Mouse (Mus musculus) cerebellum, adult 8-10 months (tissue): ENCODE results near the gene Sdf2.
"Not testable (repeated sequence)": the region's sequence is repeated elsewhere in the genome, so short reads cannot be mapped to it uniquely, and the experiment has no call there.

Source experiments
- DNase-seq: peaks from one replicate; pipeline ENCODE4 v3.0.0; 2022

Sdf2 gene

DNA sequence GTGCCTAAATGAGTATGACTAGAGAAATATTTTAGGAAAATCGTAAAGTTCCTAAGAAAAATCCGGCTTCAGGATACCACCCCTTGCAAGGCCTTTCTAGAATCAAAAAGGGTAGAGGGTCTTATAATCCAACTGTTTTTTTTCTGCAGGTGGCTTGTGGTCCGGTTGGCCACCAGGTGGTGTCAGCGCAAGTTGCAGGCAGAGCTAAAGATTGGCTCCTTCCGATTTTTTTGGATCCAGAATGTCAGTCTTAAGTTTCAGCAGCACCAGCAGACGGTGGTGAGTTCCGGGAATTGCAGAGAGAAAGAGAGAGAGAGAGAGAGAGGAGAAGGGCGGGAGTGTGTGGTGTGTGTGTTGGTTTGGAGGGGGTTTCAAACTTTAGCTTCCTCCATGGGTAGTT, 17.0 kb downstream of the Sdf2 start:
- DNase-seq, result peak; percentile 31

DNA sequence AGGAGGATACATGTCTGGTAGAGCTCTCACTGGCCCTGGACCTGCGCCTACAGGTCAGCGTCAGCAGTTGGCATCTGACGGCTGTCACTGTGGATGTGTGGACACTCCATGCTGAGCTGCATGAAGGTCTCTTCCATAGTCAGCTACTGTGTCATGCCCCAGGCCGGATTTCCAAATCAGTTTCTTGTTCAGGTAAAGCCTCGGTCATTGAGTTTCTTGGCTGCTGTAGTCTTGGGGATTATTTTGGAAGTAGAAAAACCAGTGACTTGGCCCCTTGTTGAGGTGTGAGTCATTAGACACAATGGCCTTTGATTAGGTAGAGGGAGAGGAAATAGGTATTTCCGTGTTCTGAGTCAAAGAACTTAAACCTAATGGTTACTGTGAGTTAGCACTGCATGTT, 20.0 kb downstream of the Sdf2 start:
- no peak for DNase-seq

DNA sequence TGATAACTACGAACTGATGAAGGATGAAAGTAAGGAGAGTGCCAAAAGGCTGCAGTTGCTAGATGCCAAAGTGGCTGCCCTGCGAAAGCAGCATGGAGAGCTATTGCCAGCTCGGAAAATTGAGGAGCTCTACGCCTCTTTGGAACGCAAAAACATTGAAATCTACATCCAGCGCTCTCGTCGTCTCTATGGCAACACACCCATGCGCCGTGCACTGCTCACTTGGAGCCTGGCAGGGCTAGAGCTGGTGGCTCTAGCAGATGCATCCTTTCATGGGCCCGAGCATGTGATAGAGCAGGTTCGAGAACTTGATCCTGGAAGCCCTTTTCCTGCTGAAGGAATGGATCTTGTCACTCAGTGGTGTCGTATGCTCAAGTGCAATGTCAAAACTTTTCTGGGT, 26.4 kb downstream of the Sdf2 start:
- DNase-seq, result no peak

DNA sequence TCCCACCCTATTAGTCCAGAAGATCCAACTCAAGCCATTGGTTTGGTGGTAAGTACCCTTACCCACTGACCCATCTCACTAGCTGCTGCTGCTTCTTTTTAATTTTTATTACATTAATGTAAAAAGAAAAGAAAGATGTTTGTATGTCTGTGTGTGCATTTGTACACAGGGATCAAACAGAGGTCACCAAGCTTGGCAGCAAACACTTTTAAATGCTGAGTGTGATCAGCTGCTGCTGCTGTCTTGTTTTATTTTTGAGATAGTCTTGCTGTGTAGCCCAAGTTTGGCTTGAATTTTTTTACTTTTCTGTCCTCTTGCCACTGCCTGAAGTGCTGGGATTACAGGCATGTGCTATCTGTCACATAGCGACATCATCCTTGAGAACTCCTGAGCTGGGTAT, 30.1 kb downstream of the Sdf2 start:
- DNase-seq, result no peak

DNA sequence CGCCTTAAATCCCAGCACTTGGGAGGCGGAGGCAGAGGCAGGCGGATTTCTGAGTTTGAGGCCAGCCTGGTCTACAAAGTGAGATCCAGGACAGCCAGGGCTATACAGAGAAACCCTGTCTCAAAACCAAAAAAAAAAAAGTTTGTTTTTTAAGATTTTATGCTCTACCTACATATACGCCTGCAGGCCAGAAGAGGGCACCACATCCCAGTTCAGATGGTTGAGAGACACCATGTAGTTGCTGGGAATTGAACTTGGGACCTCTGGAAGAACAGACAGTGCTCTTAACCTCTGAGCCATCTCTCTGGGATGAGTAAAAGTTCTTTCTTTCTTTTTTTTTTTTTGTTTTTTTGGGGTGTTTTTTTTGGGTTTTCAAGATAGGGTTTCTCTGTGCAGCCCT, 30.6 kb downstream of the Sdf2 start:
- DNase-seq, result not testable (repeated sequence)

DNA sequence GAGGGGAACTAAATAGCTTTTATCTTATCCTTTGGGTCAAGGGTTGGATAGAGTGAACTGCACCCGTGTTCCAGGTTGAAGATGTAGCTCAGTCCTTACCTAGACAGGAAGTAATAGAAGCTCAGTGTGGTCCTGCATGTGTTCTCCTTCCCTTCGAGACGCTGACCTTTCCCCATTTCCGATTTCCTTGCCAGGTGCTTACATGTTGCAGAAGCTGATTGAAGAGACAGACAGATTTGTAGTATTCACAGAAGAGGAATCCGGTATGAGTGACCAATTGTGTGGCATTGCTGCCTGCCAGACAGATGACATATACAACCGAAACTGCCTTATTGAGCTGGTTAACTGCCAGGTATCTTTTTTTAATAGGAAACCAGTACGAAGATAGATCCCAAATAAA, 33.3 kb downstream of the Sdf2 start:
- DNase-seq, result no peak

DNA sequence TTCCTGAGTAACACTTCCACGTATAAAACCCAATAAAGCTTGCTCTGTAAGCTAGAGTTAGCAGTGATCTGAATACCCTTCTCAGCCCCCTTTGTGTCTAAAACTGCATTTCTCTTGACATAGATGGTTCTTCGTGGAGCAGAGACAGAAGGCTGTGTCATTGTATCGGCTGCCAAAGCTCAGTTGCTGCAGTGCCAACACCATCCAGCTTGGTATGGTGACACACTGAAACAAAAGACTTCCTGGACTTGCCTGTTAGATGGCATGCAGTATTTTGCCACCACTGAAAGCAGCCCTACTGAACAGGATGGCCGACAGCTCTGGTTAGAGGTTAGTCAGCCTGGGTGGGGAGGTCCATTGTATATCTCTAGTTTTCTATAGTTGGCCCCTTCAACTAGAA, 34.0 kb downstream of the Sdf2 start:
- DNase-seq, result no peak

DNA sequence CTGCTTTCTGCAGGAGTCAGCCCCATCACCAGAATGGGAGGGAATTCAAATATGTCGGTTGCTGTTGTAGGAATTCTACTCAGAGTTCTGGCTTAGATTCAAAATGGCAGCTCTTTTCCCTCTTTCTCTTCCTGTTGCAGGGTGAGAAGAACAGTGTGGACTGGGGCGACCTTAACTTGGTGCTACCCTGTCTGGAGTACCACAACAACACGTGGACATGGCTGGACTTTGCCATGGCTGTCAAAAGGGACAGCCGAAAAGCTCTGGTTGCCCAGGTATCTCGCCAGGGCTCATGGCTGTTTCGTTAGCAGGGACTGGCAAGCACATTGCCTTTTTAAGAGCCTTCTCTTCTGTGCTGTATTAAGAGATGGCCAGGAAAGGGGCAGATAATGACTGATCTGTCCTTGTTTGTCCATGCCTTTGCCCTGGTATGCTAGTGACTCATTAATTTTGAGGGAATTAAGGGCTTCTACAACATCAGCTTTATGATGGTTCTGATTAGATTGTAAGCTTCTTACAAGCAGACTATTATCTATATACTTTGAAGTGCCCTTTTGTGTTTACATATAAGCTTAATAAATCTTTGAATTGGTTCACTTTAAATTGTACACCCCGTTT, 43.7 kb downstream of the Sdf2 start:
- no peak for DNase-seq

DNA sequence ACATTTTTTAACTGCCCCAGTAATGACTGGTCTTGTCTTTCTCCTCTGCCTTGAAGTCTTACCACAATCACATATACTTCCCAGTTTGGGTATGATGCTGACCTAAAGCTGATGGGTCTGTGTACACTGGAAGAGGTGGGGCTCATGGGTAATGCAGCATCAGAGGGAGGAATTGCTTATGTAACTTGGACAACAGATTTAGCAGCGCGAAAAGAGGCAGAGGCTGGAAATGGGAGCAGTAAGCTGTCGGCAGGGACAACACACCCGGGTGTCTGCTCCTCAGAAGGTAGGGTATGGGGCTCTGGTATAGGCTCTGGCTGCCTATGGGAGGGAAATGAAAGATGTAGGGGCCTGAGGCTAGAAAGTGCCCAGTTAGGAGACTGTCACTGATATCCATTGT, 45.1 kb downstream of the Sdf2 start, which contains the start of gene BC030499:
Gene BC030499 (plus strand): TSS at position 188 of the 400 bp plus-strand sequence.
- no peak for DNase-seq

DNA sequence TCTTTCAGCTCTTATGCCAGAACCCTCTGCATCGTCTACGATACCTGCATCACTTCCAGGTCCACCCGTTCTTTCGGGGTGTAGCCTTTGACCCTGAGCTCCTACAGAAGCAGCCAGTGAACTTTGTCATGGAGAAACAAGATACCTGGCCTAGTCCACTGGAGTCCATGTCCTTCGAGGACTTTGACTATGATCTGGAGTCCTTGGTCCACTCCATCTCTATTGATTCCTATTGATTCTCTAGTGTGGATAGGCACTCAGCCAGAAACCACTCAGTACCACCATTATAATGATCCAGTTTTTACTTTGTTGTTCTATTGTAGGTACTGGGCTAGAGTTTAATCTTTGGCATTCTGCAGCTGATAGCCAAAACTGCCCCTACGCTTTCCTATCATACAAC, 49.0 kb downstream of the Sdf2 start:
- DNase-seq, result no peak

DNA sequence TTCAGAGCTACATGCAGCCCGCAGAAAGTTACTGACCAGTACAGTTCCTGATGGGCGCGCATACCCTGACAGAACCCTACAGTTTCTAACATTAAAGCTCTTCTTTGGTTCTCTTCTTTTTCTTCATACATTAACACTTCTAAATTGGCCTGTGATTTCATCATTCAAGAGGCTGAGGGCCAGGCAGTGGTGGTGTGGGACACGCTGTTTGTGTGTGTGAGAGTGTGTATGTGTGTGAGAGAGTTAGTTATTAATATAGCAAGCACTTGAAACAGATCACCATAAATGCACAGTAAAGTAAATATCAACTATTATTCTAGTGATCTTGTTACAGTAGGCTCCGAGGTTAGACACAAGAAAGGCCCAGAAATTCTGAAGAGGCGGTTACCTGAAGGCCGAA, 55.4 kb downstream of the Sdf2 start:
- no peak for DNase-seq

DNA sequence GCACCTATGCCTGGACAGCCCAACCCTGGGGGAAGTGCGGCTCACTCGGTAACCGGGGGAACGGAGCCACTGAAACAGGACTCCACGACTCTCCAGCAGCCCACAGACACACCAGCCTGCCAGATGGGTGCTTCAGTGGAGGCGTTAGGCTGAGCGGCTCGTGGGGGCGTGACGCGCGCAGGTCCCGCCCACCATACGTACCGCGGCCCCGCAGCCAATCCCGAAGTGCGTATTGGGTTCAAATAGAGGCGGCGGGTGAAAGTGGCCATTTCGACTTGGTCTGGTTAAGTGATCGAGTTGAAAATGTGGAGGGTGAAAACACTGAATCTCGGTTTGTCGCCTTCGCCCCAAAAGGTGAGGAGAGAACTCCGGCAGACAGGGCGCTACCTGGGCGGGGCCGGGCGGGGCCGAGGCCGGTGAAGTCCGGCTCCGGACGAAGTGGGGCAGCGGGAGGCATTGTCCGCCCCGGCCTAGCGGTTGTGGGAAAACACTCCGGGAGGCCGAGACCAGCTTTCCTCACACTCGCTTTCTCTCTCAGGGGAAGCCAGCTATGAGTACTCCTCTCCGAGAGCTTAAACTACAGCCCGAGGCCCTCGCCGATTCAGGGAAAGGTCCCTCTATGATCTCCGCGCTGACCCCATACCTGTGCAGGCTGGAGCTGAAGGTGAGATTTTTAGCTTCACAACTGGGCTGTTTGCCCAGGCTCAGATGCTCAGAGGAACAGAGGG, 56.0 kb downstream of the Sdf2 start, which contains the start of gene Spag5:
Gene Spag5 (plus strand): TSS at position 173 of the 728 bp plus-strand sequence.
- DNase-seq, result peak; percentile 83
